Comparison of ENCODE assay signal across 7 mouse cellular contexts in genomic region chr17:23739202-23740135, GRCm38 (mm10). TPM values are rescaled to one million over a fixed set of nuclear protein-coding genes. Genes with fewer than 3 reads are reported as not detected.
DNase-seq lines count a peak whose midpoint lies in the region; ATAC-seq lines count a peak whose summit lies in the region.

No protein-coding gene starts in this region.

- peak; percentile 44 for DNase-seq in forebrain, embryonic 14.5 days (ENCODE audit: low spot score)
- DNase-seq in layer of hippocampus, adult 9-11 months, result peak; percentile 64
- DNase-seq in midbrain, embryonic 14.5 days, result peak; percentile 72
- DNase-seq in urinary bladder, postnatal 4 days (ENCODE audit: low spot score in 2 of 2), result no peak

- peak overlapping the region; percentile 85 for H3K9ac ChIP-seq in forebrain, embryonic 14.5 days (ENCODE audit: low read length)
- H3K9ac ChIP-seq in midbrain, embryonic 14.5 days (replicated peaks; ENCODE audit: low read length), result peak overlapping the region; percentile 76

- peaks cover 80% of the 10 kb centered on the region for H3K27me3 ChIP-seq in megakaryocyte, embryonic 14.5 days (replicated peaks)
- peaks cover 37% of the 10 kb centered on the region for H3K27me3 ChIP-seq in forebrain, embryonic 14.5 days (replicated peaks; ENCODE audit: control insufficient read depth, insufficient read depth, low read length)
- peaks cover 33% of the 10 kb centered on the region for H3K27me3 ChIP-seq in midbrain, embryonic 14.5 days (ENCODE audit: control insufficient read depth, insufficient read depth, low read length)

- WGBS in forebrain, embryonic 14.5 days, result under 1% methylated on average over 48 of the region's 48 CpGs
- WGBS in midbrain, embryonic 14.5 days, result under 1% methylated on average over 48 of the region's 48 CpGs

- H3K4me3 ChIP-seq in megakaryocyte, embryonic 14.5 days (replicated peaks), result peak overlapping the region; percentile 92
- peak overlapping the region; percentile 89 for H3K4me3 ChIP-seq in brown adipose tissue, adult 24 weeks (ENCODE audit: insufficient read depth, low read depth, low read length)
- H3K4me3 ChIP-seq in forebrain, embryonic 14.5 days (ENCODE audit: low read depth, low read length), result peak overlapping the region; percentile 50
- H3K4me3 ChIP-seq in midbrain, embryonic 14.5 days (replicated peaks; ENCODE audit: low read depth, low read length), result peak overlapping the region; percentile 77

- H3K27ac ChIP-seq in brown adipose tissue, adult 24 weeks (replicated peaks; ENCODE audit: low read depth, low read length), result peak overlapping the region; percentile 69
- peak overlapping the region; percentile 63 for H3K27ac ChIP-seq in forebrain, embryonic 14.5 days (ENCODE audit: low read depth, low read length)
- H3K27ac ChIP-seq in midbrain, embryonic 14.5 days (replicated peaks; ENCODE audit: low read depth, low read length), result peak overlapping the region; percentile 87

- H3K4me1 ChIP-seq in megakaryocyte, embryonic 14.5 days, result peaks cover 57% of the 10 kb centered on the region
- peaks cover 7% of the 10 kb centered on the region; the same call in 1 of the 2 replicates for H3K4me1 ChIP-seq in brown adipose tissue, adult 24 weeks (ENCODE audit: control insufficient read depth, insufficient read depth, insufficient read length, low read length)
- peaks cover 17% of the 10 kb centered on the region; the same call in 1 of the 2 replicates for H3K4me1 ChIP-seq in forebrain, embryonic 14.5 days (ENCODE audit: control insufficient read depth, insufficient read depth, low read length)
- peaks cover 23% of the 10 kb centered on the region for H3K4me1 ChIP-seq in midbrain, embryonic 14.5 days (ENCODE audit: control insufficient read depth, insufficient read depth, low read length)

- peak overlapping the region; percentile 98 for H3K4me2 ChIP-seq in forebrain, embryonic 14.5 days (ENCODE audit: low read length)
- peak overlapping the region; percentile 78 for H3K4me2 ChIP-seq in midbrain, embryonic 14.5 days (ENCODE audit: low read length)

- no peak for ATAC-seq in megakaryocyte, adult 5-6 weeks (ENCODE audit: poor library complexity, severe bottlenecking)
- peak; percentile 42 for ATAC-seq in forebrain, embryonic 14.5 days
- ATAC-seq in midbrain, embryonic 14.5 days (ENCODE audit: low FRiP score, low TSS enrichment), result peak; percentile 46

- H3K36me3 ChIP-seq in megakaryocyte, embryonic 14.5 days (replicated peaks; ENCODE audit: low read length), result peaks cover 18% of the 10 kb centered on the region
- peaks cover 28% of the 10 kb centered on the region for H3K36me3 ChIP-seq in forebrain, embryonic 14.5 days (ENCODE audit: control insufficient read depth, insufficient read depth, low read length)
- H3K36me3 ChIP-seq in midbrain, embryonic 14.5 days (ENCODE audit: control insufficient read depth, insufficient read depth, low read length), result peaks cover 28% of the 10 kb centered on the region

- peaks cover 3% of the 10 kb centered on the region; the same call in 1 of the 2 replicates for H3K9me3 ChIP-seq in megakaryocyte, embryonic 14.5 days
- H3K9me3 ChIP-seq in forebrain, embryonic 14.5 days (replicated peaks; ENCODE audit: control insufficient read depth, low read length), result no peaks in the 10 kb centered on the region
- no peaks in the 10 kb centered on the region for H3K9me3 ChIP-seq in midbrain, embryonic 14.5 days (ENCODE audit: control insufficient read depth, low read length)

RNA-seq across cellular contexts. Expression of gene Paqr4, which starts 1.2 kb away (rescaled TPM):
- 1.7 TPM in 1 of 2 replicates, not detected in the other for polyA plus RNA-seq in megakaryocyte, embryonic 14.5 days (2012; ENCODE audit: insufficient read depth, low replicate concordance)
- total RNA-seq in megakaryocyte, adult 5-6 weeks (2015), result 3.3 and 4.1 TPM in 2 replicates
- 7.6 and 10.1 TPM in 2 replicates for total RNA-seq in megakaryocyte, adult 5-6 weeks (2017)
- 4.0 and 5.1 TPM in 2 replicates for polyA plus RNA-seq in brown adipose tissue, adult 24 weeks (2012; ENCODE audit: insufficient read depth, insufficient read length, missing spikeins)
- polyA plus RNA-seq in forebrain, embryonic 14.5 days (2014; fragmentation: Nextera tagmentation; extraction: Ambion mirVana), result 31.9 and 38.3 TPM in 2 replicates
- polyA plus RNA-seq in midbrain, embryonic 14.5 days (2014; fragmentation: Nextera tagmentation; extraction: Ambion mirVana), result 56.6 and 69.2 TPM in 2 replicates

RNA-seq across cellular contexts. Expression of gene Kremen2, which starts 6.2 kb away (rescaled TPM):
- not detected in 2 replicates for polyA plus RNA-seq in megakaryocyte, embryonic 14.5 days (2012; ENCODE audit: insufficient read depth, low replicate concordance)
- total RNA-seq in megakaryocyte, adult 5-6 weeks (2015), result not detected in 2 replicates
- not detected in 2 replicates for total RNA-seq in megakaryocyte, adult 5-6 weeks (2017)
- not detected in 2 replicates for polyA plus RNA-seq in brown adipose tissue, adult 24 weeks (2012; ENCODE audit: insufficient read depth, insufficient read length, missing spikeins)
- polyA plus RNA-seq in forebrain, embryonic 14.5 days (2014; fragmentation: Nextera tagmentation; extraction: Ambion mirVana), result 0.23 and 0.25 TPM in 2 replicates
- polyA plus RNA-seq in midbrain, embryonic 14.5 days (2014; fragmentation: Nextera tagmentation; extraction: Ambion mirVana), result 0.71 and 0.80 TPM in 2 replicates

RNA-seq across cellular contexts. Expression of gene Pkmyt1, which starts 13.3 kb away (rescaled TPM):
- 43.9 and 71.2 TPM in 2 replicates for polyA plus RNA-seq in megakaryocyte, embryonic 14.5 days (2012; ENCODE audit: insufficient read depth, low replicate concordance)
- 31.1 and 32.2 TPM in 2 replicates for total RNA-seq in megakaryocyte, adult 5-6 weeks (2015)
- 15.9 and 16.6 TPM in 2 replicates for total RNA-seq in megakaryocyte, adult 5-6 weeks (2017)
- polyA plus RNA-seq in brown adipose tissue, adult 24 weeks (2012; ENCODE audit: insufficient read depth, insufficient read length, missing spikeins), result 1.8 TPM in 1 of 2 replicates, not detected in the other
- polyA plus RNA-seq in forebrain, embryonic 14.5 days (2014; fragmentation: Nextera tagmentation; extraction: Ambion mirVana), result 18.0 and 23.1 TPM in 2 replicates
- 16.2 and 18.2 TPM in 2 replicates for polyA plus RNA-seq in midbrain, embryonic 14.5 days (2014; fragmentation: Nextera tagmentation; extraction: Ambion mirVana)

RNA-seq across cellular contexts. Expression of gene 1520401A03Rik, which starts 16.9 kb away (rescaled TPM):
- polyA plus RNA-seq in megakaryocyte, embryonic 14.5 days (2012; ENCODE audit: insufficient read depth, low replicate concordance), result 0.22 TPM in 1 of 2 replicates, not detected in the other
- total RNA-seq in megakaryocyte, adult 5-6 weeks (2015), result not detected in 2 replicates
- not detected in 2 replicates for total RNA-seq in megakaryocyte, adult 5-6 weeks (2017)
- polyA plus RNA-seq in brown adipose tissue, adult 24 weeks (2012; ENCODE audit: insufficient read depth, insufficient read length, missing spikeins), result not detected in 2 replicates
- polyA plus RNA-seq in forebrain, embryonic 14.5 days (2014; fragmentation: Nextera tagmentation; extraction: Ambion mirVana), result not detected in 2 replicates
- not detected in 2 replicates for polyA plus RNA-seq in midbrain, embryonic 14.5 days (2014; fragmentation: Nextera tagmentation; extraction: Ambion mirVana)

RNA-seq across cellular contexts. Expression of gene Flywch1, which starts 31.9 kb away (rescaled TPM):
- polyA plus RNA-seq in megakaryocyte, embryonic 14.5 days (2012; ENCODE audit: insufficient read depth, low replicate concordance), result 6.0 and 53.7 TPM in 2 replicates
- total RNA-seq in megakaryocyte, adult 5-6 weeks (2015), result 3.1 and 3.7 TPM in 2 replicates
- 7.7 and 12.0 TPM in 2 replicates for total RNA-seq in megakaryocyte, adult 5-6 weeks (2017)
- polyA plus RNA-seq in brown adipose tissue, adult 24 weeks (2012; ENCODE audit: insufficient read depth, insufficient read length, missing spikeins), result 25.8 and 26.8 TPM in 2 replicates
- polyA plus RNA-seq in forebrain, embryonic 14.5 days (2014; fragmentation: Nextera tagmentation; extraction: Ambion mirVana), result 129 and 143 TPM in 2 replicates
- polyA plus RNA-seq in midbrain, embryonic 14.5 days (2014; fragmentation: Nextera tagmentation; extraction: Ambion mirVana), result 210 and 220 TPM in 2 replicates

Comparison
In these comparisons a context has a peak if more than half of its experiments do, and no peak if none do; other contexts are left out.
1. DNase-seq: peak in forebrain, embryonic 14.5 days (single experiment), layer of hippocampus, adult 9-11 months (single experiment) and midbrain, embryonic 14.5 days (single experiment); none in urinary bladder, postnatal 4 days (0 of 2).
2. Peak in every context shown above with its lines, with median percentiles within 50 percentile points of each other: H3K4me3 ChIP-seq and H3K27ac ChIP-seq.